Mouse (Mus musculus) cerebellum, adult 2 months (tissue): ENCODE measurements around the gene Abhd16a.

Experiments
- CTCF ChIP-seq: fragments of 200-500 bp; IDR thresholded peaks from 2 replicates; pipeline ENCODE4 v1.5.1; 2011; ENCODE audit warnings: low read depth, mild to moderate bottlenecking, control low read depth, low read length, moderate library complexity, borderline replicate concordance; ENCODE audit not compliant: insufficient read depth
- POLR2A ChIP-seq: fragments of 200-500 bp; IDR thresholded peaks from 2 replicates; pipeline ENCODE4 v1.6.1; 2011; ENCODE audit warnings: low read length, control low read depth, borderline replicate concordance; ENCODE audit not compliant: insufficient read depth

GRCm38 (mm10) chr17:35126206-35126611 lies 37.1 kb downstream of the Abhd16a start, which contains the start of gene D17H6S53E:
- no peak for TF ChIP-seq CTCF
- peak; percentile 57; the same call in 1 of the 2 replicates for TF ChIP-seq POLR2A
